Mouse (Mus musculus) cerebellum, adult 9-10 months (tissue): Measurements from ENCODE around the gene Cntfr.
A peak's percentile ranks its signal among the peaks of the same experiment; 100 is the strongest.

Experiments used
- DNase-seq: peaks from one replicate; pipeline ENCODE4 v3.0.0; 2022

Cntfr gene

DNA sequence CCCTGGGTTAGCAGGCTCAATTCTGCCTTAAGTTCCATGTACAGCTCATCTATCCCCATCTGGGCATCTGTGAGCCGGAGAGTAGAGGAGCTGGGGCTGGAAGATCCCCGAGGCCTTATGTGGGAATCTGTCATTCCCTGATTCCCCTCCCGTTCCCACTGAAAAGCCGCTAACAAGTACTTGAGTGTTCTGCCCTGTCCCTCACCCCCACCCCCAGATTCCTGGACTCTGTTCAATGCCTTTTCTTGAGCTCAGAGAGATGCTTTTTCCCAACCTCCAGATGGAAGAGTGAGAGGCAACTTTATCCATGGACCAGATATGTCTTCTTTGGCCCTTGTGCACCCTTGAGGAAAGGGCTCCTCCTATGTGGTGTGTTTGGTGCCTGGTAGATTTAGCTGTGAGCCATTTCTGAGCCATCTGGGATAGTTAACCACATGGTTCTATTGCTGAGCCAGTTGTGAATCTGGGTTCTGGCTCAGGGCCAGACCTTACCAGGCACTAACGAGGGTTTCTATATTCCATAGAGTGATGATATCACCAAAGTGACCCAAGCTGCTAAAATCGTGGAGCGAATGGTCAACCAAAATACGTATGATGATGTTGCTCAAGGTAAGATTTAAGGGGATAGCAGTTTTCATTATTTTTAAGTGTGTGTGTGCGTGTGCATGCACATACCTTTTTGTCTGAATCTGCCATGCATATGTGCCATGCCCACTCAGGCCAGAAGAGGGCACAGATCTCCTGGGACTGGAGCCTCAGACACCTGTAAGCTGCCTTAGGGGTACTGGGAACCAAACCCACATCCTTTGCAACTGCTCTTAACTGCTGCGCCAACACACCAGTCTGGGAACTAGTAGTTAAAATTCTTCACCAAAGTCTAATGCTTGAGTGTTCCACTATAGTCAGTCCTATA lies 87.0 kb downstream of the Cntfr start:
- peak; percentile 20 for DNase-seq
